14 mouse cellular contexts compared by ENCODE assay signal in the genomic region with DNA sequence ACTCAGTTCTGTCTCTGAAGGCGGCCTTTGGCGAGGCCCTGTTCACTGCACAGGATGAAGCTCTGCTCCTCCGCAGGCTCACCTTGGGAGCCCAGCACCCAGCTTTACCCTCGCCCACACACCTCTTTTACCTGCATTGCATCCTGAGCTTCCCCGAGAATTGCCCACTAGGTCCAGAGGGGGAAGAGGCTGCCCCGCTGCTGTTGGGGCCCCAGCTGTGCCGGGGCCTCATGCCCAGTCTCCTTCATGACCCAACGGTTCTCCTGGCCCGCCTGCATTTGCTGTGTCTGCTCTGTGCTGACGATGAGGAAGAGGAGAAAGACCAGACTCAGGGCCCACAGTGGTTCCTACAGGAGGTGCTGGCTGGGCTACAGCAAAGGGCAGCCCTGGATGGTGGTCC. TPM values are rescaled to one million over a fixed set of nuclear protein-coding genes. Genes with fewer than 3 reads are reported as not detected.
DNase-seq lines count a peak whose midpoint lies in the region; ATAC-seq and TF ChIP-seq lines count a peak whose summit lies in the region.
"Had no signal": no experiment of that assay in that cellular context is flagged by ENCODE, and none has a peak within 500 bp of the region (broad histone marks: within the 10 kb centered on the region; RNA-seq: fewer than 3 reads in every experiment).

No protein-coding gene starts in this region.

- H3K36me3 ChIP-seq in kidney, embryonic 15.5 days = peaks cover 29% of the 10 kb centered on the region
- H3K36me3 ChIP-seq in G1E (replicated peaks) = peaks cover 44% of the 10 kb centered on the region
- H3K36me3 ChIP-seq in embryonic facial prominence, embryonic 12.5 days = no peaks in the 10 kb centered on the region
- H3K36me3 ChIP-seq in liver, embryonic 16.5 days (ENCODE audit: control insufficient read depth, insufficient read depth) = no peaks in the 10 kb centered on the region

- no peak for TF ChIP-seq CTCF in G1E (IDR thresholded peaks at IDR 0.05; ENCODE audit: low read depth, low read length)

- H3K4me3 ChIP-seq in kidney, embryonic 15.5 days (replicated peaks) = no peak overlapping the region
- peak overlapping the region; percentile 33; the same call in 1 of the 2 replicates for H3K4me3 ChIP-seq in G1E (ENCODE audit: low read depth, low read length)
- no peak overlapping the region for H3K4me3 ChIP-seq in embryonic facial prominence, embryonic 12.5 days
- peak overlapping the region; percentile 89 for H3K4me3 ChIP-seq in liver, embryonic 16.5 days (ENCODE audit: low read depth, low read length)

- 0 out of 2 replicates have a peak overlapping the region, but pooled peaks have one; percentile 76 for H3K4me2 ChIP-seq in kidney, embryonic 15.5 days
- no peak overlapping the region for H3K4me2 ChIP-seq in embryonic facial prominence, embryonic 12.5 days (replicated peaks)
- peak overlapping the region; percentile 99; the same call in 1 of the 2 replicates for H3K4me2 ChIP-seq in liver, embryonic 16.5 days (ENCODE audit: low read depth, low read length)

- no peak overlapping the region for H3K9ac ChIP-seq in kidney, embryonic 15.5 days
- H3K9ac ChIP-seq in embryonic facial prominence, embryonic 12.5 days = 0 out of 2 replicates have a peak overlapping the region, but pooled peaks have one; percentile 15
- H3K9ac ChIP-seq in liver, embryonic 16.5 days (ENCODE audit: low read depth, low read length) = peak overlapping the region; percentile 90; the same call in 1 of the 2 replicates
- H3K9ac ChIP-seq: lung, embryonic 15.5 days had no signal

- DNase-seq in kidney, adult 11 months = no peak
- no peak for DNase-seq in G1E (ENCODE audit: low spot score)
- no peak for DNase-seq in frontal cortex, postnatal 25 days (ENCODE audit: low spot score in 2 of 2)
- DNase-seq in thymus, postnatal 25 days = no peak

- no peak overlapping the region for H3K27ac ChIP-seq in kidney, embryonic 15.5 days
- H3K27ac ChIP-seq in embryonic facial prominence, embryonic 12.5 days = no peak overlapping the region
- H3K27ac ChIP-seq in liver, embryonic 16.5 days (ENCODE audit: low read length) = 0 out of 2 replicates have a peak overlapping the region, but pooled peaks have one; percentile 55
- H3K27ac ChIP-seq: layer of hippocampus, adult 2 months; lung, embryonic 15.5 days had no signal

- peaks cover 3% of the 10 kb centered on the region; the same call in 1 of the 2 replicates for H3K27me3 ChIP-seq in kidney, embryonic 15.5 days
- H3K27me3 ChIP-seq in G1E (ENCODE audit: insufficient read depth, low read length) = peaks cover 10% of the 10 kb centered on the region
- H3K27me3 ChIP-seq in embryonic facial prominence, embryonic 12.5 days = peaks cover 18% of the 10 kb centered on the region
- H3K27me3 ChIP-seq in liver, embryonic 16.5 days (ENCODE audit: control insufficient read depth, insufficient read depth, low read depth, low read length) = peaks cover 24% of the 10 kb centered on the region

- peaks cover 28% of the 10 kb centered on the region for H3K4me1 ChIP-seq in kidney, embryonic 15.5 days
- peaks cover 48% of the 10 kb centered on the region for H3K4me1 ChIP-seq in G1E (ENCODE audit: insufficient read depth, low read depth, low read length)
- H3K4me1 ChIP-seq in embryonic facial prominence, embryonic 12.5 days = peaks cover 16% of the 10 kb centered on the region
- peaks cover 20% of the 10 kb centered on the region for H3K4me1 ChIP-seq in liver, embryonic 16.5 days (ENCODE audit: control insufficient read depth, low read depth, low read length)

- 92% methylated on average over 10 of the region's 10 CpGs for WGBS in kidney, embryonic 15.5 days
- 96% methylated on average over 10 of the region's 10 CpGs for WGBS in embryonic facial prominence, embryonic 12.5 days
- WGBS in liver, embryonic 16.5 days (ENCODE audit: insufficient replicate concordance) = 70% methylated on average over 10 of the region's 10 CpGs

- H3K9me3 ChIP-seq in kidney, embryonic 15.5 days (replicated peaks) = no peaks in the 10 kb centered on the region
- no peaks in the 10 kb centered on the region for H3K9me3 ChIP-seq in G1E (replicated peaks)
- no peaks in the 10 kb centered on the region for H3K9me3 ChIP-seq in embryonic facial prominence, embryonic 12.5 days
- H3K9me3 ChIP-seq in liver, embryonic 16.5 days (replicated peaks; ENCODE audit: control insufficient read depth, low read length) = no peaks in the 10 kb centered on the region
- H3K9me3 ChIP-seq: heart, embryonic 12.5 days; lung, embryonic 15.5 days had no signal

- ATAC-seq in kidney, embryonic 15.5 days (replicated peaks; ENCODE audit: low FRiP score) = no peak
- ATAC-seq in G1E (ENCODE audit: extremely low read depth, insufficient number of reproducible peaks, low FRiP score, poor library complexity, severe bottlenecking) = no peak
- no peak for ATAC-seq in embryonic facial prominence, embryonic 12.5 days (ENCODE audit: insufficient number of reproducible peaks, insufficient read depth, low FRiP score, low TSS enrichment)
- ATAC-seq in liver, embryonic 16.5 days (ENCODE audit: low read depth) = no peak

RNA-seq across cellular contexts. Expression of a gene that starts 1.7 kb away (rescaled TPM):
- 9.7 and 10.8 TPM in 2 replicates for polyA plus RNA-seq in kidney, embryonic 15.5 days (2015; fragmentation: Nextera tagmentation; extraction: Ambion mirVana)
- total RNA-seq in G1E (2014; fragmentation: Nextera tagmentation) (8.5 and 11.0 TPM in 2 replicates), G1E (2017) (5.5 and 6.5 TPM in 2 replicates)
- 15.5 and 16.4 TPM in 2 replicates for polyA plus RNA-seq in G1E (2012)
- 2.8 and 3.2 TPM in 2 replicates for polyA plus RNA-seq in embryonic facial prominence, embryonic 12.5 days (2016; fragmentation: Nextera tagmentation; extraction: Ambion mirVana)
- 3.5 and 4.4 TPM in 2 replicates for polyA plus RNA-seq in liver, embryonic 16.5 days (2015; fragmentation: Nextera tagmentation; extraction: Ambion mirVana)

RNA-seq across cellular contexts. Expression of a gene that starts 9.1 kb away (rescaled TPM):
- polyA plus RNA-seq in kidney, embryonic 15.5 days (2015; fragmentation: Nextera tagmentation; extraction: Ambion mirVana) = 11.3 and 12.0 TPM in 2 replicates
- not detected in 2 replicates for total RNA-seq in G1E (2014; fragmentation: Nextera tagmentation)
- total RNA-seq in G1E (2017) = 0.05 and 0.06 TPM in 2 replicates
- not detected in 2 replicates for polyA plus RNA-seq in G1E (2012)
- polyA plus RNA-seq in embryonic facial prominence, embryonic 12.5 days (2016; fragmentation: Nextera tagmentation; extraction: Ambion mirVana) = 1.3 and 1.6 TPM in 2 replicates
- 0.04 and 0.31 TPM in 2 replicates for polyA plus RNA-seq in liver, embryonic 16.5 days (2015; fragmentation: Nextera tagmentation; extraction: Ambion mirVana)
- total RNA-seq: adrenal gland, postnatal 14 days; CH12.LX; gastrocnemius, postnatal 10 days; layer of hippocampus, adult 2 months; left cerebral cortex, postnatal 14 days had no signal
- polyA plus RNA-seq: heart, embryonic 12.5 days had no signal

RNA-seq across cellular contexts. Expression of a gene that starts 32.2 kb away (rescaled TPM):
- 158 and 163 TPM in 2 replicates for polyA plus RNA-seq in kidney, embryonic 15.5 days (2015; fragmentation: Nextera tagmentation; extraction: Ambion mirVana)
- 19.7 and 30.8 TPM in 2 replicates for total RNA-seq in G1E (2014; fragmentation: Nextera tagmentation)
- 75.5 and 103 TPM in 2 replicates for total RNA-seq in G1E (2017)
- polyA plus RNA-seq in G1E (2012) = 277 and 315 TPM in 2 replicates
- 148 and 158 TPM in 2 replicates for polyA plus RNA-seq in embryonic facial prominence, embryonic 12.5 days (2016; fragmentation: Nextera tagmentation; extraction: Ambion mirVana)
- polyA plus RNA-seq in liver, embryonic 16.5 days (2015; fragmentation: Nextera tagmentation; extraction: Ambion mirVana) = 92.2 and 115 TPM in 2 replicates

RNA-seq across cellular contexts. Expression of a gene that starts 40.5 kb away (rescaled TPM):
- polyA plus RNA-seq in kidney, embryonic 15.5 days (2015; fragmentation: Nextera tagmentation; extraction: Ambion mirVana) = 53.5 and 58.8 TPM in 2 replicates
- total RNA-seq in G1E (2014; fragmentation: Nextera tagmentation) (40.1 and 43.0 TPM in 2 replicates), G1E (2017) (100 and 106 TPM in 2 replicates)
- polyA plus RNA-seq in G1E (2012) = 81.9 and 86.0 TPM in 2 replicates
- polyA plus RNA-seq in embryonic facial prominence, embryonic 12.5 days (2016; fragmentation: Nextera tagmentation; extraction: Ambion mirVana) = 61.3 and 63.7 TPM in 2 replicates
- polyA plus RNA-seq in liver, embryonic 16.5 days (2015; fragmentation: Nextera tagmentation; extraction: Ambion mirVana) = 15.9 and 16.4 TPM in 2 replicates

RNA-seq across cellular contexts. Expression of a gene that starts 59.2 kb away (rescaled TPM):
- 7.5 and 9.3 TPM in 2 replicates for polyA plus RNA-seq in kidney, embryonic 15.5 days (2015; fragmentation: Nextera tagmentation; extraction: Ambion mirVana)
- total RNA-seq in G1E (2014; fragmentation: Nextera tagmentation) (9.8 and 12.6 TPM in 2 replicates), G1E (2017) (12.0 and 13.3 TPM in 2 replicates)
- polyA plus RNA-seq in G1E (2012) = 1.6 and 2.0 TPM in 2 replicates
- 11.9 and 15.2 TPM in 2 replicates for polyA plus RNA-seq in embryonic facial prominence, embryonic 12.5 days (2016; fragmentation: Nextera tagmentation; extraction: Ambion mirVana)
- polyA plus RNA-seq in liver, embryonic 16.5 days (2015; fragmentation: Nextera tagmentation; extraction: Ambion mirVana) = 5.7 and 7.2 TPM in 2 replicates

Comparison
In these comparisons a context has a peak if more than half of its experiments do, and no peak if none do; other contexts are left out.
1. H3K4me3 ChIP-seq: peak in G1E (single experiment) and liver, embryonic 16.5 days (single experiment); none in kidney, embryonic 15.5 days (single experiment) and embryonic facial prominence, embryonic 12.5 days (single experiment).